ENCODE assay signal across 8 mouse cellular contexts in the genomic region with DNA sequence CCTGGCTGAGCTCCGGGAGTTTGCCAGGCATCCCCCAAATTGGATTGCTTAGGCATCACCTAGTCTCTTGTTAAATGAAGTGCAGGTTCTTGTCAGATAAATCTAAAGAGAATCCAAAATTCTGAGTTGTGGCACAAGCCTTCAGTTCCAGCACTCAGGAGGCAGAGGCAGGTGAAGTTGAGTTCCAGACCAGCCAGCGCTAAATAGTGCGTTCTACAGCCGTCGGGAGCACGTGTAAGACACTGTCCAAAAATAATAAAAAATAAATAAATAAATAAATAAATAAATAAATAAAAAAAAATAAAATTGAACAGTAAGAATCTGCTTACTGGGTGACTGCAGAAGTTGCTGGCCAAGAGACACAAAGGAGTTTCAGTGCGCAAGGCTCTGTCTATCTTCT. TPM values are rescaled to one million over a fixed set of nuclear protein-coding genes. Genes with fewer than 3 reads are reported as not detected.
DNase-seq lines count a peak whose midpoint lies in the region; ATAC-seq and TF ChIP-seq lines count a peak whose summit lies in the region.

No protein-coding gene starts in this region.

- H3K79me2 ChIP-seq in heart, adult 2 months (replicated peaks; ENCODE audit: control insufficient read depth, insufficient read depth, low read length), result no peaks in the 10 kb centered on the region

- H3K4me3 ChIP-seq in heart, adult 2 months, result peak overlapping the region; percentile 38; the same call in 1 of the 2 replicates
- H3K4me3 ChIP-seq in ES-E14 (ENCODE audit: insufficient read depth in 1 of 2, low read depth in 1 of 2, low read length in 2 of 2, poor library complexity in 1 of 2, severe bottlenecking in 1 of 2), result peak overlapping the region; percentile 73 to 84
- H3K4me3 ChIP-seq in hindbrain, embryonic 13.5 days, result peak overlapping the region; percentile 45
- H3K4me3 ChIP-seq in megakaryocyte, embryonic 14.5 days (replicated peaks), result peak overlapping the region; percentile 91

- peaks cover 4% of the 10 kb centered on the region for H3K27me3 ChIP-seq in heart, adult 2 months (ENCODE audit: control insufficient read depth, insufficient read depth, low read length)
- H3K27me3 ChIP-seq in hindbrain, embryonic 13.5 days, result peaks cover 32% of the 10 kb centered on the region
- peaks cover 30% of the 10 kb centered on the region for H3K27me3 ChIP-seq in megakaryocyte, embryonic 14.5 days (replicated peaks)

- no peaks in the 10 kb centered on the region for H3K36me3 ChIP-seq in heart, adult 2 months (ENCODE audit: control insufficient read depth, insufficient read depth, low read length)
- H3K36me3 ChIP-seq in ES-E14 (ENCODE audit: control insufficient read depth, insufficient read depth, low read length, poor library complexity, severe bottlenecking), result no peaks in the 10 kb centered on the region
- no peaks in the 10 kb centered on the region for H3K36me3 ChIP-seq in hindbrain, embryonic 13.5 days
- no peaks in the 10 kb centered on the region for H3K36me3 ChIP-seq in megakaryocyte, embryonic 14.5 days (replicated peaks; ENCODE audit: low read length)

- WGBS in heart, adult 2 months, result 21% methylated on average over 7 of the region's 7 CpGs
- 13% methylated on average over 7 of the region's 7 CpGs for WGBS in hindbrain, embryonic 13.5 days

- no peak for TF ChIP-seq CTCF in heart, adult 2 months (IDR thresholded peaks at IDR 0.05)

- intact Hi-C loops in heart, adult 2 months (cut with DNase I), result no loop called here

- DNase-seq in heart, adult 2 months, result no peak
- DNase-seq in heart, adult 11 months, result no peak
- no peak for DNase-seq in ES-E14 (ENCODE audit: low read depth, low spot score)
- DNase-seq in frontal cortex, postnatal 25 days (ENCODE audit: low spot score in 2 of 2), result no peak
- no peak for DNase-seq in thymus, postnatal 10 days (ENCODE audit: low spot score in 2 of 2)
- no peak for DNase-seq in embryo, embryonic 11 days

- no peak for TF ChIP-seq EP300 in heart, adult 2 months (IDR thresholded peaks at IDR 0.05; ENCODE audit: insufficient read depth, low read depth, low read length)

- no peak overlapping the region for H3K9ac ChIP-seq in heart, adult 2 months (ENCODE audit: low read depth, low read length)
- no peak overlapping the region for H3K9ac ChIP-seq in ES-E14 (ENCODE audit: insufficient read depth, low read depth, low read length, poor library complexity, severe bottlenecking)
- H3K9ac ChIP-seq in hindbrain, embryonic 13.5 days, result peak overlapping the region; percentile 70

- in situ Hi-C loops in ES-E14 (cut with MboI; ENCODE audit: low sequenced_read_pairs in 2 of 2, unreplicated experiment in 2 of 2), result no loop called here

- peak overlapping the region; percentile 82 for H3K4me2 ChIP-seq in hindbrain, embryonic 13.5 days

- H3K27ac ChIP-seq in heart, adult 2 months, result no peak overlapping the region
- no peak overlapping the region for H3K27ac ChIP-seq in ES-E14 (ENCODE audit: insufficient read depth, low read depth, low read length, poor library complexity, severe bottlenecking)
- no peak overlapping the region for H3K27ac ChIP-seq in hindbrain, embryonic 13.5 days

- H3K9me3 ChIP-seq in ES-E14 (ENCODE audit: control insufficient read depth, insufficient read depth, low read depth, low read length), result no peaks in the 10 kb centered on the region
- H3K9me3 ChIP-seq in hindbrain, embryonic 13.5 days, result no peaks in the 10 kb centered on the region
- no peaks in the 10 kb centered on the region for H3K9me3 ChIP-seq in megakaryocyte, embryonic 14.5 days

- no peaks in the 10 kb centered on the region for H3K4me1 ChIP-seq in heart, adult 2 months (ENCODE audit: control insufficient read depth, insufficient read depth, low read length)
- peaks cover 3 to 12% of the 10 kb centered on the region in 2 experiments; a peak in 2 of 4 replicates for H3K4me1 ChIP-seq in ES-E14 (ENCODE audit: control insufficient read depth in 2 of 2, insufficient read depth in 2 of 2, low read length in 2 of 2, poor library complexity in 1 of 2)
- peaks cover 8% of the 10 kb centered on the region for H3K4me1 ChIP-seq in hindbrain, embryonic 13.5 days (replicated peaks)
- H3K4me1 ChIP-seq in megakaryocyte, embryonic 14.5 days, result peaks cover 8% of the 10 kb centered on the region

- TF ChIP-seq POLR2A in heart, adult 2 months (IDR thresholded peaks at IDR 0.05; ENCODE audit: insufficient read depth, low read depth, low read length), result no peak

- no peak for ATAC-seq in hindbrain, embryonic 13.5 days (ENCODE audit: low FRiP score)

TF ChIP-seq in ES-E14, 5 proteins besides CTCF, POLR2A, EP300 and RAD21:
- TF ChIP-seq MAFK (IDR thresholded peaks at IDR 0.05; ENCODE audit: insufficient read depth, low read depth, low read length), result no peak
- TF ChIP-seq ZNF384 (IDR thresholded peaks at IDR 0.05; ENCODE audit: low read depth, low read length), result no peak

RNA-seq across cellular contexts. Expression of a gene that starts 27.4 kb away (rescaled TPM):
- not detected for total RNA-seq in heart, adult 2 months (2021)
- not detected in 2 replicates for polyA plus RNA-seq in heart, adult 2 months (2012; rRNA removed)
- 1.3 and 7.0 TPM in 2 replicates for total RNA-seq in ES-E14 (2012; rRNA removed)
- polyA plus RNA-seq in hindbrain, embryonic 13.5 days (2015; fragmentation: Nextera tagmentation; extraction: Ambion mirVana), result 50.7 and 53.7 TPM in 2 replicates
- not detected in 2 replicates for polyA plus RNA-seq in megakaryocyte, embryonic 14.5 days (2012; ENCODE audit: insufficient read depth, low replicate concordance)

RNA-seq across cellular contexts. Expression of a gene that starts 27.5 kb away (rescaled TPM):
- total RNA-seq in heart, adult 2 months (2021), result under 1 TPM; 0.73 to 0.82 TPM
- polyA plus RNA-seq in heart, adult 2 months (2012; rRNA removed), result 0.47 and 1.5 TPM in 2 replicates
- total RNA-seq in ES-E14 (2012; rRNA removed), result 1.4 and 4.8 TPM in 2 replicates
- polyA plus RNA-seq in hindbrain, embryonic 13.5 days (2015; fragmentation: Nextera tagmentation; extraction: Ambion mirVana), result 2.5 and 3.3 TPM in 2 replicates
- not detected in 2 replicates for polyA plus RNA-seq in megakaryocyte, embryonic 14.5 days (2012; ENCODE audit: insufficient read depth, low replicate concordance)

Comparison
In these comparisons a context has a peak if more than half of its experiments do, and no peak if none do; other contexts are left out.
1. H3K4me3 ChIP-seq: peak in every context shown above with its lines; median percentile 91 in megakaryocyte, embryonic 14.5 days; 78 in ES-E14; 45 in hindbrain, embryonic 13.5 days; 38 in heart, adult 2 months.
2. RNA of a gene that starts 27.4 kb away (polyA plus RNA-seq): 50.7 to 53.7 TPM in hindbrain, embryonic 13.5 days; not detected in heart, adult 2 months and not detected in megakaryocyte, embryonic 14.5 days; every median in the first group is over 10 times any median in the second.